Mouse (Mus musculus) forebrain, embryonic 10.5 days (tissue): ENCODE data around the gene Bcl11a. TPM values are rescaled to one million over a fixed set of nuclear protein-coding genes. Genes with fewer than 3 reads are reported as not detected.

Experiments used
- DNase-seq: peaks from one replicate; pipeline ENCODE4 v3.0.0-alpha.2; 2017; ENCODE audit warnings: low spot score; ENCODE audit errors: extremely low spot score
- H3K27ac ChIP-seq: fragments of 300-500 bp; sonication (generic); 2 replicates; pipeline ENCODE4 v1.5.1; 2016; ENCODE audit warnings: mild to moderate bottlenecking
- H3K27me3 ChIP-seq: fragments of 300-500 bp; sonication (generic); 2 replicates; pipeline ENCODE4 v1.6.1; 2016; ENCODE audit warnings: mild to moderate bottlenecking; ENCODE audit not compliant: poor library complexity, severe bottlenecking
- H3K36me3 ChIP-seq: fragments of 300-500 bp; sonication (generic); replicated peaks from 2 replicates; pipeline ENCODE4 v1.6.1; 2016; ENCODE audit warnings: mild to moderate bottlenecking, moderate library complexity
- H3K4me1 ChIP-seq: fragments of 300-500 bp; sonication (generic); 2 replicates; pipeline ENCODE4 v1.6.1; 2016
- H3K4me3 ChIP-seq: fragments of 300-500 bp; sonication (generic); 2 replicates; pipeline ENCODE4 v1.5.1; 2016; ENCODE audit warnings: mild to moderate bottlenecking, moderate library complexity
- H3K9me3 ChIP-seq: fragments of 300-500 bp; sonication (generic); 2 replicates; pipeline ENCODE4 v1.6.1; 2016; ENCODE audit warnings: mild to moderate bottlenecking, moderate library complexity
- WGBS: fragments of 180-500 bp; shearing (Covaris S2); methylation state at CpG from one replicate; pipeline ENCODE4 v1.1.7; 2016; 5-methylcytosine and 5-hydroxymethylcytosine counted together
- polyA plus RNA-seq: library from polyadenylated mRNA; unstranded; fragments of >200 nt; fragmentation: Nextera tagmentation; extraction: Ambion mirVana; gene quantifications from 2 replicates; pipeline ENCODE4 v1.2.1, GENCODE M21; 2016

Bcl11a gene
- polyA plus RNA-seq, 1 experiment from 2014 or later, result 44.1 TPM

GRCm38 (mm10) chr11:24129358-24130185 is 51.7 kb downstream of the Bcl11a start:
- H3K36me3 ChIP-seq, result peaks cover 29% of the 10 kb centered on the region
- H3K9me3 ChIP-seq, result no peaks in the 10 kb centered on the region
- H3K4me1 ChIP-seq, result peaks cover 35% of the 10 kb centered on the region
- no peaks in the 10 kb centered on the region for H3K27me3 ChIP-seq
- DNase-seq, result no peak
- WGBS, result 90% methylated on average over 5 of the region's 5 CpGs
- H3K4me3 ChIP-seq, result no peak overlapping the region
- H3K27ac ChIP-seq, result no peak overlapping the region

GRCm38 (mm10) chr11:24130186-24130760 is 52.4 kb downstream of the Bcl11a start:
- no peak for DNase-seq

GRCm38 (mm10) chr11:24131818-24132217 is 54.0 kb downstream of the Bcl11a start:
- Histone ChIP-seq H3K27me3 (no peaks in the 10 kb centered on the region), H3K4me3 (no peak overlapping the region), H3K9me3 (no peaks in the 10 kb centered on the region), H3K36me3 (peaks cover 31% of the 10 kb centered on the region), H3K4me1 (peaks cover 47% of the 10 kb centered on the region), H3K27ac (no peak overlapping the region)
- WGBS, result 95% methylated on average over 2 of the region's 2 CpGs
- no peak for DNase-seq

More at GRCm38 (mm10) chr11:24130186-24130760, 52.4 kb downstream of the Bcl11a start:
- no peak overlapping the region for H3K4me3 ChIP-seq
- no peaks in the 10 kb centered on the region for H3K27me3 ChIP-seq
- no peaks in the 10 kb centered on the region for H3K9me3 ChIP-seq
- 89% methylated on average over 7 of the region's 7 CpGs for WGBS
- H3K27ac ChIP-seq, result no peak overlapping the region
- H3K36me3 ChIP-seq, result peaks cover 31% of the 10 kb centered on the region
- H3K4me1 ChIP-seq, result peaks cover 35% of the 10 kb centered on the region

- peaks cover 31% of the 10 kb centered on the region for H3K36me3 ChIP-seq
- 92% methylated on average over 6 of the region's 6 CpGs for WGBS
- DNase-seq, result no peak
These were observed 54.5 kb downstream of the Bcl11a start for GRCm38 (mm10) chr11:24132358-24132757.

DNA sequence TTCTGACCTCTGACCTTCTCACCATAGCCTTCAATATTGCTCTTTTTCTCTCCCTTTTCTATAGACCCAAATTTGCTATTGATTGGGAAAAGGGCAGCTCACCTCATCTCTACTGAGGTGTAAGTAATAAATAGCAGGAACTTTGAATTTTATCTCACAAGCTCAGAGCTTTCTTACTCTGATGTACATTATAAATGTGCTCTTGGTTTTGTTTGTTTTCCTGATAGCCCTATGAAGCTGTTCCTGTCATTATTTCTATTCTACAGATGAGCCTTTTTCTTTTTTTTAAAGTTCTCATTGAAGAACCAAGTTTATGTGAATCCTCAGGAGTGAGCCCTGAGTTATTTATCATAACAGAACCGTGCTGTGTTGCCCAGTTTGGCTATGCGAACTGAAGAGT is 55.0 kb downstream of the Bcl11a start:
- DNase-seq, result no peak
- H3K27me3 ChIP-seq, result no peaks in the 10 kb centered on the region
- no peak overlapping the region for H3K4me3 ChIP-seq
- H3K36me3 ChIP-seq, result peaks cover 32% of the 10 kb centered on the region
- no peaks in the 10 kb centered on the region for H3K9me3 ChIP-seq
- H3K4me1 ChIP-seq, result peaks cover 41% of the 10 kb centered on the region
- 91% methylated on average over 2 of the region's 2 CpGs for WGBS
- H3K27ac ChIP-seq, result no peak overlapping the region

More at GRCm38 (mm10) chr11:24132358-24132757, 54.5 kb downstream of the Bcl11a start:
- Histone ChIP-seq H3K9me3 (no peaks in the 10 kb centered on the region), H3K27ac (no peak overlapping the region), H3K27me3 (no peaks in the 10 kb centered on the region), H3K4me3 (no peak overlapping the region), H3K4me1 (peaks cover 46% of the 10 kb centered on the region)

DNA sequence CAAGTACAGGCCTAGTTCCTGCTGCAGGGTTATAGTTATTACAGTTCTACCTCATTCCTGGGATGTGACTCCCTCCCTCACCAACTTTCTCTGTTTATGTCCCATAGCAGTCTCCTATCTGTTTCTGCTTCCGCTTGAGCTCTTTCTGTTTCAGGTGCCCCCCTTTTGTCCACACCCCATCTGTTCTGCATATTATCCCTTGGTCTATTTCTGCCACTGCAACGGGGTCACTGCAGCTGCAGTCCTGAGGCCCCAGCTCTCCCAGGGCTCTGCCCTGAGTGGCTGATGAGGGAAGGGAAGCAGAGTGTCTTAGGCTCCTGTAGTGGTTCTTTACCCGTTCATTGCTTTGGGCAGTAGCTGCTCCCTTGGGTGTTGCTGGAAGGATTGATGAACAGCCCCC is 55.6 kb downstream of the Bcl11a start:
- Histone ChIP-seq H3K9me3 (no peaks in the 10 kb centered on the region), H3K4me3 (no peak overlapping the region), H3K27ac (no peak overlapping the region), H3K36me3 (peaks cover 33% of the 10 kb centered on the region), H3K27me3 (no peaks in the 10 kb centered on the region), H3K4me1 (peaks cover 35% of the 10 kb centered on the region)
- no peak for DNase-seq
- 89% methylated on average over 3 of the region's 3 CpGs for WGBS

DNA sequence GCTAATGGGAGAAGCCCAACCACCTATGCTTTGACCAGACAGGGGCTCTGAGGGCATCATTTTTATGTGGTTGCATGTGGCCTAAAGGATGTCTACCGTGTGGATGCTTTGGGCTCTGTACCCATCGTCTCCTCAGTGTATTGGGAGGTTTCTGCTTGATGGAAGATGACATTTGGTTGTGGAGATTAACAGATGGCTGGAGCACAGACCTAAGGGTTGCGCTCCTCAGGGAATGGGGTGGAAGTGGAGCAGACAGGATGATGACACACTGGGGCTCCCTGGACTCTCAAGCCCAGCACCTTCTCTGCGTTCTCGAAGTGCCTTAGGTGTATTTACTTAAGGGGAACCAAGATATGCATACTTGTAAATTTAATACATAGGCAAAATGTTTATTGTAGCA is 56.1 kb downstream of the Bcl11a start:
- Histone ChIP-seq H3K27me3 (no peaks in the 10 kb centered on the region), H3K9me3 (no peaks in the 10 kb centered on the region), H3K4me1 (peaks cover 34% of the 10 kb centered on the region), H3K4me3 (no peak overlapping the region), H3K27ac (no peak overlapping the region), H3K36me3 (peaks cover 37% of the 10 kb centered on the region)
- DNase-seq, result no peak
- 91% methylated on average over 5 of the region's 5 CpGs for WGBS

- WGBS, result 91% methylated on average over 2 of the region's 2 CpGs
These were observed 57.4 kb downstream of the Bcl11a start for GRCm38 (mm10) chr11:24135244-24135643.

DNA sequence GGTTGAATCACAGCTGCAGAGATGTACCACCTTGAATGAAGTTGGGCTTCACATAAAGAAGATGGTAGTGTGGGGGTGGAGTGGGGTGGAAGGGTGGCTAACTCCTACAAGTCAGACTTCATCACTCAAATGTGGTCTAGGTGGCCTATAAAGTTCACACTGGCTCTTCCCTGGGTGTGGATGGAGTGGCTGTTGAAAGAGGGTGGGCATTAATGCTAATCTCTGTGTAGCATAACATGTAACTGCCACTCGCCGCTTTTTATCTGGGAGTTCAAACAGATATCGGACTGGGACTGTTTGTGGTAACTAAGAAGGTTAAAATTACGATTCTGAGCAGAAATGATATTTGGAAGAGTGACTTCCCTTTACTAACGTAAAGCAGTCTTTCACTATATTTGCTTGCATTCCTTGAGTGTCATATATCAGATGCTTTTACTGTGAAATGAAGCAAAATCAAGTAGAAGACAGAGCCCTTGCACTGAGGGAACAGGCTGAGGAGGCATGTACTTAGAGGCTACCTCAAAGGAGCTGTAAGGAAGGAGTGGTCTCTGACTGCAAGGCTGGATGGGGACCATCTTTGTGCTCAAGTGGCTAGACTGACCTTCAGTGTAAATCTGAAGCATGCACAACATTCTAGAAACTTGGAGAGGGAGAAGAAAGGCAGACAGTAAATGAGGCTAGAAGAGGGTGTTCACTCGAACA is 58.4 kb downstream of the Bcl11a start:
- peaks cover 30% of the 10 kb centered on the region for H3K4me1 ChIP-seq
- WGBS, result 90% methylated on average over 6 of the region's 6 CpGs
- no peak overlapping the region for H3K27ac ChIP-seq
- H3K9me3 ChIP-seq, result peaks cover 9% of the 10 kb centered on the region
- H3K27me3 ChIP-seq, result no peaks in the 10 kb centered on the region
- DNase-seq, result no peak
- no peak overlapping the region for H3K4me3 ChIP-seq
- peaks cover 37% of the 10 kb centered on the region for H3K36me3 ChIP-seq

More at GRCm38 (mm10) chr11:24135244-24135643, 57.4 kb downstream of the Bcl11a start:
- Histone ChIP-seq H3K9me3 (peaks cover 9% of the 10 kb centered on the region), H3K27me3 (no peaks in the 10 kb centered on the region), H3K4me1 (peaks cover 31% of the 10 kb centered on the region), H3K36me3 (peaks cover 45% of the 10 kb centered on the region), H3K4me3 (no peak overlapping the region), H3K27ac (no peak overlapping the region)
- DNase-seq, result no peak

- Histone ChIP-seq H3K27ac (no peak overlapping the region), H3K27me3 (no peaks in the 10 kb centered on the region), H3K4me1 (peaks cover 41% of the 10 kb centered on the region), H3K36me3 (peaks cover 32% of the 10 kb centered on the region), H3K9me3 (peaks cover 9% of the 10 kb centered on the region), H3K4me3 (no peak overlapping the region)
- WGBS, result 97% methylated on average over 2 of the region's 2 CpGs
- DNase-seq, result no peak
These were observed 60.0 kb downstream of the Bcl11a start for GRCm38 (mm10) chr11:24137891-24138290.

GRCm38 (mm10) chr11:24138600-24139375 is 60.9 kb downstream of the Bcl11a start:
- no peak overlapping the region for H3K4me3 ChIP-seq
- peaks cover 36% of the 10 kb centered on the region for H3K36me3 ChIP-seq
- WGBS, result 89% methylated on average over 9 of the region's 9 CpGs
- DNase-seq, result no peak
- H3K27me3 ChIP-seq, result no peaks in the 10 kb centered on the region
- H3K27ac ChIP-seq, result no peak overlapping the region
- H3K9me3 ChIP-seq, result peaks cover 9% of the 10 kb centered on the region
- H3K4me1 ChIP-seq, result peaks cover 36% of the 10 kb centered on the region

- H3K27ac ChIP-seq, result no peak overlapping the region
- H3K9me3 ChIP-seq, result peaks cover 9% of the 10 kb centered on the region
- H3K4me3 ChIP-seq, result no peak overlapping the region
- H3K4me1 ChIP-seq, result peaks cover 36% of the 10 kb centered on the region
- peaks cover 41% of the 10 kb centered on the region for H3K36me3 ChIP-seq
- no peak for DNase-seq
- H3K27me3 ChIP-seq, result no peaks in the 10 kb centered on the region
- WGBS, result 95% methylated on average over 6 of the region's 6 CpGs
These were observed 61.6 kb downstream of the Bcl11a start for GRCm38 (mm10) chr11:24139432-24139831.
